24 mouse cellular contexts compared by ENCODE assay signal in the genomic region with DNA sequence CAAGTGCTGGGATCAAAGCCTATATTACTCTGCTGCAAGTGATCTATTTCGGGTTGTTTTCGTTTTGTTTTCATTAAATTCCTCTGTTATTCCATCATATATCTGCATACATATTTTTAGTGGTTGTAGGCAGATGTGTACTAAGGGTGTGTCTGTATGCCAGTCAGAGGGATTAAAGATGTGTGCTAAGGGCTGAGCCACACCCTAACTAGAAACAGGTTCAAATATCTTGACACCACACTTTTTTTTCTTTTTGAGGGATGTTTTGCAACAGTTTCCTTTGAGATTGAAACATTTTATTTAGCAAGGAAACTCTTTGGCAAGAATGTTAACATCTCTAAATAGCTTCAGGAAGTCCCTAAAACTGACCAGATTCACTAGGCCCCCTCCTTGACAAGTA. TPM values are rescaled to one million over a fixed set of nuclear protein-coding genes. Genes with fewer than 3 reads are reported as not detected.
DNase-seq lines count a peak whose midpoint lies in the region; ATAC-seq and TF ChIP-seq lines count a peak whose summit lies in the region.
"Had no signal": no experiment of that assay in that cellular context is flagged by ENCODE, and none has a peak within 500 bp of the region (broad histone marks: within the 10 kb centered on the region; RNA-seq: fewer than 3 reads in every experiment).

No protein-coding gene starts in this region.

- H3K27ac ChIP-seq in kidney, embryonic 14.5 days (ENCODE audit: low read depth, low read length) = peak overlapping the region; percentile 45; the same call in 1 of the 2 replicates
- H3K27ac ChIP-seq in ES-E14 (ENCODE audit: insufficient read depth, low read depth, low read length, poor library complexity, severe bottlenecking) = peak overlapping the region; percentile 82
- H3K27ac ChIP-seq in heart, embryonic 10.5 days = no peak overlapping the region
- H3K27ac ChIP-seq: hindbrain, embryonic 15.5 days; limb, embryonic 13.5 days; macrophage; midbrain, embryonic 13.5 days had no signal

- no peak for TF ChIP-seq POLR2A in myocyte (IDR thresholded peaks at IDR 0.05; ENCODE audit: insufficient read length, low read depth)

- no peak for DNase-seq in kidney, postnatal 36 days
- peak; percentile 60 for DNase-seq in 3T3-L1 (ENCODE audit: low read depth, low spot score)
- DNase-seq in ES-E14 (ENCODE audit: low read depth, low spot score) = no peak
- DNase-seq in right cerebral cortex, postnatal 4 days = no peak
- no peak for DNase-seq in heart, embryonic 10.5 days (ENCODE audit: low spot score)
- DNase-seq: adrenal gland, adult 8-10 months; cerebellum, adult 11 months; cerebellum, postnatal 14 days; embryo, embryonic 11 days; gastrocnemius, postnatal 36 days; layer of hippocampus, adult 9-11 months; lung, embryonic 14.5 days; spleen, adult 18-20 months; thymus, postnatal 4 days had no signal

- no peak overlapping the region for H3K4me3 ChIP-seq in kidney, embryonic 14.5 days (ENCODE audit: low read length)
- no peak overlapping the region for H3K4me3 ChIP-seq in ES-E14 (ENCODE audit: insufficient read depth in 1 of 2, low read depth in 1 of 2, low read length in 2 of 2, poor library complexity in 1 of 2, severe bottlenecking in 1 of 2)
- no peak overlapping the region for H3K4me3 ChIP-seq in myocyte
- no peak overlapping the region for H3K4me3 ChIP-seq in heart, embryonic 10.5 days
- H3K4me3 ChIP-seq: hindbrain, embryonic 15.5 days; limb, embryonic 13.5 days; midbrain, embryonic 13.5 days had no signal

- H3K4me1 ChIP-seq in kidney, embryonic 14.5 days (ENCODE audit: control insufficient read depth, insufficient read depth, low read length) = no peaks in the 10 kb centered on the region
- peaks cover 0 to 5% of the 10 kb centered on the region in 2 experiments; a peak in 2 of 4 replicates for H3K4me1 ChIP-seq in ES-E14 (ENCODE audit: control insufficient read depth in 2 of 2, insufficient read depth in 2 of 2, low read length in 2 of 2, poor library complexity in 1 of 2)
- no peaks in the 10 kb centered on the region for H3K4me1 ChIP-seq in heart, embryonic 10.5 days
- H3K4me1 ChIP-seq: hindbrain, embryonic 15.5 days; limb, embryonic 13.5 days; midbrain, embryonic 13.5 days had no signal

- in situ Hi-C loops in ES-E14 (cut with MboI; ENCODE audit: low sequenced_read_pairs in 2 of 2, unreplicated experiment in 2 of 2) = no loop called here

- no peaks in the 10 kb centered on the region for H3K27me3 ChIP-seq in kidney, embryonic 14.5 days (ENCODE audit: control insufficient read depth, insufficient read depth, low read length)
- H3K27me3 ChIP-seq in myocyte (ENCODE audit: control insufficient read depth, insufficient read depth, insufficient read length) = no peaks in the 10 kb centered on the region
- no peaks in the 10 kb centered on the region for H3K27me3 ChIP-seq in heart, embryonic 10.5 days (ENCODE audit: insufficient read depth, poor library complexity, severe bottlenecking)
- H3K27me3 ChIP-seq: hindbrain, embryonic 15.5 days; limb, embryonic 13.5 days; midbrain, embryonic 13.5 days had no signal

- H3ac ChIP-seq in myocyte (ENCODE audit: control insufficient read depth, insufficient read length) = no peak overlapping the region

- no peaks in the 10 kb centered on the region for H3K36me3 ChIP-seq in kidney, embryonic 14.5 days (ENCODE audit: control insufficient read depth, insufficient read depth, low read length)
- H3K36me3 ChIP-seq in ES-E14 (ENCODE audit: control insufficient read depth, insufficient read depth, low read length, poor library complexity, severe bottlenecking) = peaks cover 3% of the 10 kb centered on the region; the same call in 1 of the 2 replicates
- no peaks in the 10 kb centered on the region for H3K36me3 ChIP-seq in myocyte (ENCODE audit: control insufficient read depth, insufficient read depth)
- no peaks in the 10 kb centered on the region for H3K36me3 ChIP-seq in heart, embryonic 10.5 days
- H3K36me3 ChIP-seq: hindbrain, embryonic 15.5 days; limb, embryonic 13.5 days; midbrain, embryonic 13.5 days had no signal

- WGBS in kidney, embryonic 14.5 days = 75% methylated on average over 2 of the region's 2 CpGs
- WGBS in heart, embryonic 10.5 days = 79% methylated on average over 2 of the region's 2 CpGs

- no peaks in the 10 kb centered on the region for H3K79me2 ChIP-seq in myocyte (ENCODE audit: control insufficient read depth, insufficient read depth)

- peak; percentile 35; the same call in 1 of the 2 replicates for ATAC-seq in kidney, embryonic 14.5 days (ENCODE audit: low FRiP score, low TSS enrichment)
- ATAC-seq: forebrain, embryonic 14.5 days; midbrain, embryonic 13.5 days had no signal

- H3K4me2 ChIP-seq in kidney, embryonic 14.5 days (replicated peaks; ENCODE audit: low read depth, low read length) = no peak overlapping the region
- peak overlapping the region; percentile 12 for H3K4me2 ChIP-seq in myocyte (ENCODE audit: low read depth)
- H3K4me2 ChIP-seq: heart, embryonic 11.5 days; hindbrain, embryonic 15.5 days; limb, embryonic 13.5 days; lung, embryonic 14.5 days; midbrain, embryonic 13.5 days had no signal

- H3K9me3 ChIP-seq in kidney, embryonic 14.5 days (ENCODE audit: control insufficient read depth, low read length) = no peaks in the 10 kb centered on the region
- no peaks in the 10 kb centered on the region for H3K9me3 ChIP-seq in ES-E14 (ENCODE audit: control insufficient read depth, insufficient read depth, low read depth, low read length)
- no peaks in the 10 kb centered on the region for H3K9me3 ChIP-seq in heart, embryonic 10.5 days
- H3K9me3 ChIP-seq: hindbrain, embryonic 15.5 days; limb, embryonic 13.5 days; midbrain, embryonic 13.5 days had no signal

- no peak overlapping the region for H3K9ac ChIP-seq in kidney, embryonic 14.5 days (ENCODE audit: low read depth, low read length)
- H3K9ac ChIP-seq in ES-E14 (ENCODE audit: insufficient read depth, low read depth, low read length, poor library complexity, severe bottlenecking) = no peak overlapping the region; the same call in 1 of the 2 replicates
- H3K9ac ChIP-seq: hindbrain, embryonic 15.5 days; limb, embryonic 13.5 days; lung, embryonic 14.5 days; midbrain, embryonic 13.5 days had no signal

TF ChIP-seq in ES-E14, 5 proteins besides CTCF, POLR2A, EP300 and RAD21:
- TF ChIP-seq ZNF384 (IDR thresholded peaks at IDR 0.05; ENCODE audit: low read depth, low read length) (no peak), CHD2 (IDR thresholded peaks at IDR 0.05; ENCODE audit: low read depth, low read length) (no peak), HCFC1 (IDR thresholded peaks at IDR 0.05; ENCODE audit: borderline replicate concordance, insufficient read depth, low read length) (no peak), MAFK (IDR thresholded peaks at IDR 0.05; ENCODE audit: insufficient read depth, low read depth, low read length) (no peak), ZC3H11A (IDR thresholded peaks at IDR 0.05; ENCODE audit: borderline replicate concordance, low read depth, low read length) (no peak)
TF ChIP-seq in ES-E14: peak in this region for 0.

TF ChIP-seq in myocyte, 11 proteins besides CTCF, POLR2A, EP300 and RAD21:
- no peak for TF ChIP-seq MYOD1 (IDR thresholded peaks at IDR 0.05; ENCODE audit: control insufficient read depth in 1 of 3, insufficient read length in 2 of 3, low read depth in 2 of 3)
- 0 out of 2 replicates have a peak, but pooled peaks have one; percentile 54 for TF ChIP-seq CEBPB (IDR thresholded peaks at IDR 0.05; ENCODE audit: insufficient read depth, poor library complexity, severe bottlenecking)

RNA-seq across cellular contexts. Expression of a gene that starts 12.3 kb away (rescaled TPM):
- 8.7 and 11.4 TPM in 2 replicates for polyA plus RNA-seq in kidney, embryonic 14.5 days (2014; fragmentation: Nextera tagmentation; extraction: Ambion mirVana)
- 6.3 and 10.1 TPM in 2 replicates for total RNA-seq in ES-E14 (2012; rRNA removed)
- 41.2 TPM for polyA plus RNA-seq in myocyte (2012; fragmentation: generic; extraction: Trizol)
- polyA plus RNA-seq in heart, embryonic 10.5 days (2016; fragmentation: Nextera tagmentation; extraction: Ambion mirVana) = 8.5 and 9.3 TPM in 2 replicates

RNA-seq across cellular contexts. Expression of a gene that starts 16.7 kb away (rescaled TPM):
- polyA plus RNA-seq in kidney, embryonic 14.5 days (2014; fragmentation: Nextera tagmentation; extraction: Ambion mirVana) = 0.39 and 0.61 TPM in 2 replicates
- 0.37 TPM in 1 of 2 replicates, not detected in the other for total RNA-seq in ES-E14 (2012; rRNA removed)
- polyA plus RNA-seq in myocyte (2012; fragmentation: generic; extraction: Trizol) = 0.13 TPM
- polyA plus RNA-seq in heart, embryonic 10.5 days (2016; fragmentation: Nextera tagmentation; extraction: Ambion mirVana) = 0.17 and 0.26 TPM in 2 replicates
- total RNA-seq: heart, postnatal 25 days; MEL had no signal
- polyA plus RNA-seq: heart, embryonic 11.5 days; macrophage had no signal

RNA-seq across cellular contexts. Expression of a gene that starts 17.9 kb away (rescaled TPM):
- polyA plus RNA-seq in kidney, embryonic 14.5 days (2014; fragmentation: Nextera tagmentation; extraction: Ambion mirVana) = 643 and 681 TPM in 2 replicates
- total RNA-seq in ES-E14 (2012; rRNA removed) = 306 and 404 TPM in 2 replicates
- polyA plus RNA-seq in myocyte (2012; fragmentation: generic; extraction: Trizol) = 1,480 TPM
- 1,456 and 1,625 TPM in 2 replicates for polyA plus RNA-seq in heart, embryonic 10.5 days (2016; fragmentation: Nextera tagmentation; extraction: Ambion mirVana)

RNA-seq across cellular contexts. Expression of a gene that starts 26.7 kb away (rescaled TPM):
- polyA plus RNA-seq in kidney, embryonic 14.5 days (2014; fragmentation: Nextera tagmentation; extraction: Ambion mirVana) = 8.8 and 10.8 TPM in 2 replicates
- total RNA-seq in ES-E14 (2012; rRNA removed) = 10.1 and 17.9 TPM in 2 replicates
- polyA plus RNA-seq in myocyte (2012; fragmentation: generic; extraction: Trizol) = 19.5 TPM
- 4.5 and 4.8 TPM in 2 replicates for polyA plus RNA-seq in heart, embryonic 10.5 days (2016; fragmentation: Nextera tagmentation; extraction: Ambion mirVana)

RNA-seq across cellular contexts. Expression of a gene that starts 33.1 kb away (rescaled TPM):
- polyA plus RNA-seq in kidney, embryonic 14.5 days (2014; fragmentation: Nextera tagmentation; extraction: Ambion mirVana) = 102 and 139 TPM in 2 replicates
- 149 and 150 TPM in 2 replicates for total RNA-seq in ES-E14 (2012; rRNA removed)
- polyA plus RNA-seq in myocyte (2012; fragmentation: generic; extraction: Trizol) = 123 TPM
- 145 and 151 TPM in 2 replicates for polyA plus RNA-seq in heart, embryonic 10.5 days (2016; fragmentation: Nextera tagmentation; extraction: Ambion mirVana)
